Mouse (Mus musculus) ES-E14 (cell line): ENCODE measurements around the gene Dio3. TPM values are rescaled to one million over a fixed set of nuclear protein-coding genes. Genes with fewer than 3 reads are reported as not detected.

ENCODE experiments used
- DNase-seq: peaks from one replicate; pipeline ENCODE4 v3.0.0-alpha.2; 2013; ENCODE audit warnings: low read depth, low spot score
- H3K27ac ChIP-seq: 2 replicates; pipeline ENCODE4 v1.5.1; 2012; ENCODE audit warnings: low read depth, mild to moderate bottlenecking, low read length, moderate library complexity, mixed read lengths; ENCODE audit not compliant: poor library complexity, insufficient read depth, severe bottlenecking
- H3K36me3 ChIP-seq: 2 replicates; pipeline ENCODE4 v1.6.1; 2012; ENCODE audit warnings: mild to moderate bottlenecking, low read length, moderate library complexity, mixed read lengths; ENCODE audit not compliant: control insufficient read depth, poor library complexity, insufficient read depth, severe bottlenecking
- H3K4me1 ChIP-seq, 2 experiments: fragments of 150-350 bp in 1 of 2; sonication (generic) in 1 of 2; 2 replicates each; pipeline ENCODE4 v1.6.1; 2012; ENCODE audit warnings: low read length in 2 of 2, mild to moderate bottlenecking in 1 of 2, mixed read lengths in 1 of 2; ENCODE audit not compliant: control insufficient read depth in 2 of 2, insufficient read depth in 2 of 2, poor library complexity in 1 of 2
- H3K4me3 ChIP-seq, 2 experiments: fragments of 150-350 bp in 1 of 2; sonication (generic) in 1 of 2; 2 replicates each; pipeline ENCODE4 v1.5.1; 2012; ENCODE audit warnings: low read length in 2 of 2, low read depth in 1 of 2, mild to moderate bottlenecking in 1 of 2, mixed read lengths in 1 of 2; ENCODE audit not compliant: insufficient read depth in 1 of 2, poor library complexity in 1 of 2, severe bottlenecking in 1 of 2
- H3K9ac ChIP-seq: 2 replicates; pipeline ENCODE4 v1.6.1; 2012; ENCODE audit warnings: low read depth, mild to moderate bottlenecking, low read length, mixed read lengths; ENCODE audit not compliant: poor library complexity, insufficient read depth, severe bottlenecking
- H3K9me3 ChIP-seq: fragments of 150-350 bp; sonication (generic); 2 replicates; pipeline ENCODE4 v1.6.1; 2012; ENCODE audit warnings: low read depth, mild to moderate bottlenecking, low read length; ENCODE audit not compliant: control insufficient read depth, insufficient read depth
- CHD2 ChIP-seq: IDR thresholded peaks from 2 replicates; pipeline ENCODE4 v1.6.1; 2014; ENCODE audit warnings: mild to moderate bottlenecking, low read depth, low read length, inconsistent platforms
- HCFC1 ChIP-seq: IDR thresholded peaks from 2 replicates; pipeline ENCODE4 v1.6.1; 2012; ENCODE audit warnings: low read length, inconsistent platforms, borderline replicate concordance; ENCODE audit not compliant: insufficient read depth
- MAFK ChIP-seq: IDR thresholded peaks from 2 replicates; pipeline ENCODE4 v1.6.1; 2014; ENCODE audit warnings: mild to moderate bottlenecking, low read depth, low read length, inconsistent platforms; ENCODE audit not compliant: insufficient read depth
- ZC3H11A ChIP-seq: IDR thresholded peaks from 2 replicates; pipeline ENCODE4 v1.6.1; 2012; ENCODE audit warnings: low read depth, mild to moderate bottlenecking, inconsistent platforms, low read length, borderline replicate concordance
- ZNF384 ChIP-seq: IDR thresholded peaks from 2 replicates; pipeline ENCODE4 v1.6.1; 2012; ENCODE audit warnings: low read depth, low read length, inconsistent platforms
- in situ Hi-C, 2 experiments: fragments of 600-800 bp; cut with MboI; formaldehyde crosslinking; loops; one replicate each; pipeline ENCODE4 v1.15.1; 2025; ENCODE audit warnings: low sequenced_read_pairs in 2 of 2, inconsistent platforms in 1 of 2; ENCODE audit not compliant: unreplicated experiment in 2 of 2
- total RNA-seq: library from RNA; depleted of rRNA; stranded (reverse); fragments of 300-350 nt; gene quantifications from 2 replicates; pipeline ENCODE4 v1.2.3, GENCODE M21; 2012

The Dio3 gene
- total RNA-seq, 1 experiment = 4.7 TPM

- Histone ChIP-seq H3K36me3 (no peaks in the 10 kb centered on the region), H3K4me1 (peaks cover 0 to 9% of the 10 kb centered on the region in 2 experiments; a peak in 2 of 4 replicates), H3K9ac (peak overlapping the region; percentile 13; the same call in 1 of the 2 replicates), H3K4me3 (peak overlapping the region; percentile 27 to 71; a peak in 3 of 4 replicates), H3K27ac (no peak overlapping the region), H3K9me3 (no peaks in the 10 kb centered on the region)
- no peak for DNase-seq
- in situ Hi-C loops = no loop called here
- no peak for TF ChIP-seq ZNF384
- TF ChIP-seq HCFC1 = no peak
- no peak for TF ChIP-seq CHD2
- TF ChIP-seq MAFK = no peak
- TF ChIP-seq ZC3H11A = no peak
These were observed 1.5 kb upstream of the Dio3 start for GRCm38 (mm10) chr12:110277259-110277964.

- no peak overlapping the region for H3K27ac ChIP-seq
- no peak for DNase-seq
These were observed 932 bp upstream of the Dio3 start for GRCm38 (mm10) chr12:110277965-110278307.

DNA sequence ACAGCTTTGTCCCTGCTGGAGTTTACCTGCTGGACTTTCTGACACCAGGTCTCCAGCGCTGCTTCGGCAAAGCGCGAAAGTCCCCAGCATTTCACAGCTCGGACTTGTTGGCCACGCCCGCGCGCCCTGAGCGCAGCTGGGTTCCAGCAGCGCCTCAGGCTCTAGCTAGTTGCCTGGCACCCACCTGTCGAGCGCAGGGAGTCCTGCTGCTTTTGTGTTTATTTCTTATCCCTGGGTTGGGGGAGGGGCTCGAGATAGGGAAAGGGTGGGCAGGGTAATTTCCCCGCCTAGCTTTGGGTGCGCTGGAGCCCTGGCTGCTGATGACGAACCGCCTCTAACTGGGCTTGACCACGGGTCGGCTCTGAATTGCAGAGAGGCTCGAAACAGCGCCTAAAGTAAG, 1.5 kb downstream of the Dio3 start:
- no peaks in the 10 kb centered on the region for H3K9me3 ChIP-seq
- TF ChIP-seq HCFC1 = no peak
- H3K4me1 ChIP-seq = peaks cover 0 to 19% of the 10 kb centered on the region in 2 experiments; a peak in 2 of 4 replicates
- no peak overlapping the region for H3K9ac ChIP-seq
- no peaks in the 10 kb centered on the region for H3K36me3 ChIP-seq
- peak; percentile 75 for DNase-seq
- no peak overlapping the region for H3K4me3 ChIP-seq
- H3K27ac ChIP-seq = no peak overlapping the region
- in situ Hi-C loops = no loop called here

More at GRCm38 (mm10) chr12:110277965-110278307, 932 bp upstream of the Dio3 start:
- Histone ChIP-seq H3K36me3 (no peaks in the 10 kb centered on the region), H3K9ac (peak overlapping the region; percentile 13; the same call in 1 of the 2 replicates), H3K9me3 (no peaks in the 10 kb centered on the region), H3K4me3 (peak overlapping the region; percentile 27 to 71; a peak in 3 of 4 replicates), H3K4me1 (peaks cover 0 to 11% of the 10 kb centered on the region in 2 experiments; a peak in 2 of 4 replicates)
- in situ Hi-C loops = no loop called here
- TF ChIP-seq MAFK (no peak), HCFC1 (no peak), ZC3H11A (no peak), ZNF384 (no peak), CHD2 (no peak)

GRCm38 (mm10) chr12:110283792-110284191, 4.9 kb downstream of the Dio3 start:
- in situ Hi-C loops = no loop called here
- no peak for TF ChIP-seq CHD2
- TF ChIP-seq MAFK = no peak
- TF ChIP-seq ZNF384 = no peak
- TF ChIP-seq ZC3H11A = no peak
- TF ChIP-seq HCFC1 = no peak
- no peaks in the 10 kb centered on the region for H3K9me3 ChIP-seq

GRCm38 (mm10) chr12:110292816-110293215, 13.9 kb downstream of the Dio3 start:
- DNase-seq = no peak
- in situ Hi-C loops = no loop called here

More at GRCm38 (mm10) chr12:110283792-110284191, 4.9 kb downstream of the Dio3 start:
- no peaks in the 10 kb centered on the region for H3K36me3 ChIP-seq
- H3K9ac ChIP-seq = no peak overlapping the region
- no peak for DNase-seq
- no peak overlapping the region for H3K4me3 ChIP-seq
- H3K27ac ChIP-seq = no peak overlapping the region
- H3K4me1 ChIP-seq = peaks cover 0 to 28% of the 10 kb centered on the region in 2 experiments; a peak in 2 of 4 replicates

More at GRCm38 (mm10) chr12:110292816-110293215, 13.9 kb downstream of the Dio3 start:
- TF ChIP-seq ZC3H11A = no peak
- TF ChIP-seq MAFK = no peak
- TF ChIP-seq HCFC1 = no peak
- TF ChIP-seq CHD2 = no peak
- TF ChIP-seq ZNF384 = no peak
- H3K9me3 ChIP-seq = no peaks in the 10 kb centered on the region
- H3K36me3 ChIP-seq = no peaks in the 10 kb centered on the region
- H3K4me3 ChIP-seq = no peak overlapping the region
- peaks cover 0 to 5% of the 10 kb centered on the region in 2 experiments; a peak in 2 of 4 replicates for H3K4me1 ChIP-seq
- H3K27ac ChIP-seq = no peak overlapping the region
- H3K9ac ChIP-seq = no peak overlapping the region
